1 mouse cellular context compared by ENCODE assay signal in the genomic region with DNA sequence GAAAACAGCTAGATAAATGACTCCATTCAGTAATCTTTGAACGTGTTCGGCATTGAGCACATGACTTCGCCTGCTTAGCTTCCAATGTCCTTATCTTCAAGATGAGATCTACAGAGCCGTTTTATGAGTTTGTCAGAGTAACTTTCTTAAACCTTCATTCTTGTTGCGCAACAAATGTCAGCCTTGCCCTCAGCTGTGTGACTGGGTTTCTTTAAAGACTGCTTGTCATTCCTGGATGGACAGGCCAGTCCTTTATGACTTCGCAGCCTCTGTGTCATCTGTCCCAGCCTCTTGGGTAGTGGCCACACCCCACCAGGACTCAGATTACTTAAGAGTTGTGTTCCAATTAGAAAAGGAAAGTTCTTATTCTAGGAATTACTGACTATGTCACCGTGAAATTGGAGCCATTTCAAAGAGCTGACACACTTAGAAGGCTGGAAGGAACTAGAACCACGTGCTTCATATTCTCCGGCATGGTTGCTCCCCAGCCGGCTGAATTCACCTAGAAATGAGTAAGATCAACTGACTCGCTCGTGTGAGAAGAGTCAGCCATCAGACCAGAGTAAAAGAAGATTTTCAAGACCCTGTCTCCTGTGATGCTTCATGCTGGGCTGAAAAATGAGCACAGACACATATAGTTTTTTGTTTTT.
TF ChIP-seq lines count a peak whose summit lies in the region.

No protein-coding gene starts in this region.

TF ChIP-seq in MEL, 35 proteins besides CTCF, POLR2A, EP300 and RAD21 (continued from another document):
- TF ChIP-seq USF1 (IDR thresholded peaks at IDR 0.05; ENCODE audit: low read depth, low read length) (peak; percentile 79), GATA1 (IDR thresholded peaks at IDR 0.05; ENCODE audit: low read depth, low read length) (peak; percentile 77), ZKSCAN1 (IDR thresholded peaks at IDR 0.05; ENCODE audit: low read depth, low read length) (no peak), NELFE (IDR thresholded peaks at IDR 0.05; ENCODE audit: low read depth, low read length) (peak; percentile 8; the same call in 1 of the 2 replicates)
TF ChIP-seq in MEL: peak in this region for 11.
